Mouse (Mus musculus) colon, adult 2 months (tissue): ENCODE data around the gene Wnt5a. TPM values are rescaled to one million over a fixed set of nuclear protein-coding genes. Genes with fewer than 3 reads are reported as not detected.

ENCODE experiments used
- polyA plus RNA-seq: library from polyadenylated mRNA; depleted of rRNA; stranded (reverse); fragments of >200 nt; gene quantifications from 2 replicates; pipeline ENCODE4 v1.2.3, GENCODE M21; 2012; rRNA removed

Gene Wnt5a
- 12.8 and 14.6 TPM in 2 replicates for polyA plus RNA-seq

GRCm38 (mm10) chr14:28504101-28505050, at the start of gene Wnt5a:
TSS of gene Wnt5a (plus strand) at chr14:28504750.

